Mouse (Mus musculus): ENCODE results near the gene Ugt2b34.
"Not testable (repeated sequence)": the region's sequence is repeated elsewhere in the genome, so short reads cannot be mapped to it uniquely, and the experiment has no call there.

The Ugt2b34 gene

GRCm38 (mm10) chr5:86906758-86907157, at the start of gene Ugt2b34:
Gene Ugt2b34, minus strand, starts transcription at chr5:86906937.
- no peak for DNase-seq (ENCODE audit: low spot score in 2 of 2)

GRCm38 (mm10) chr5:86942111-86942510, 35.4 kb upstream of the Ugt2b34 start:
- DNase-seq (ENCODE audit: low spot score in 2 of 2), result no peak

- DNase-seq (ENCODE audit: low spot score in 2 of 2), result no peak
Measured at GRCm38 (mm10) chr5:86926426-86926825, 19.7 kb upstream of the Ugt2b34 start, which contains the start of gene Ugt2b1. Gene Ugt2b1, minus strand, starts transcription at chr5:86926530.

GRCm38 (mm10) chr5:86920661-86921233, 14.0 kb upstream of the Ugt2b34 start:
- DNase-seq (ENCODE audit: low spot score in 2 of 2), result no peak

DNA sequence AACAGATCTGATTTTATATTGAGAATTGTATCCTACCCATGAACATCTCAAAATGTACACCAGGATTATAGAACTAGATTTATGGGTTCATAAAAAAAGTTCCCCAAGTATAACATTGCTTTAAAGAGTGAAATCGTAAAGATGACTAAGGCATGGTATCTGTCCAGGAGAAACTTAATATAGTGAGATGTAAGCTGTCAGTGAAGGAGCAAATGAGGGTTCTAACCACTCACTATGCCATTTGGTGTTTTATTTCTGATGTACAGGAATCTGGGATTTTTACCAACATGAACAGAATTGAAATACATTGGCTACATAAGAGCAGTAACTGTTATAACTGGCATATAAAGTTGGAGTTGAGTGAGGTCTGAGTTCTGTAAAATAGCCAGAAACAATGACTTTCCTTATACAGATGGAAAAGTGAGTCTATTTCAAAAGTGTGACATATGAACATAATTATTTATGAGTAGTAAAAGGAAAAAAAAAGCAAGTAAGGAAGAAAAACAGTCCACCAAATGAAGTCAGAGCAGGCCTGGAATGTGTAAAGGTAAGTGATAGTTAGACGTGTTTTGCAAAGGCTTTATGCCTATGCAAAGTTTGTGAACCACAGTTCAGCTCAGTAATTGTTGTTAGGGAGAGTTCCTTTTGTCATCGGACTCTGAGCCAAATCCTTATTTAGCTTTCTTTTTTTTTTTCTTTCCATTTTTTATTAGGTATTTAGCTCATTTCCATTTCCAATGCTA, 4.8 kb upstream of the Ugt2b34 start:
- DNase-seq (ENCODE audit: low spot score in 2 of 2), result no peak

GRCm38 (mm10) chr5:86910770-86911169, 4.0 kb upstream of the Ugt2b34 start:
- DNase-seq (ENCODE audit: low spot score in 2 of 2), result no peak

GRCm38 (mm10) chr5:86889933-86890332, 16.8 kb downstream of the Ugt2b34 start:
- DNase-seq (ENCODE audit: low spot score in 2 of 2), result no peak

DNA sequence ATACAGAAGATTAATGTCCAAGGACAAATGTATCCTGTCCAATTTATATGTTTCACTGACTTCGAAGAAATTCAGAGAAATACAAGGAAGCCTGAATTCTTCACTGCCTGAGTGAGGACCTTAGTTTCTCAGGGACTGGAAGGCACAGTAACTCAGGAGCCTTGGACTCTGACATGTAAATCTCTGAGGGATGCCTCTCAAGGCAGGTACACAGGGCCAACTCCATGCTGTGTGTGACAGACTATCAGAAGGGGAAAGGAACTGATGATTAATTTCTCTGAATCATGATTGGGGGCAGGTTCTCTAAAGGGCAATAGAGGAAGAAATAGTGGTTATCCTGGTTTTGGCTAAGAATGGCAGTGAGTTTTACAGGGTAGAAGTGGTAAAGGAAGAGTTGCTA, 18.3 kb downstream of the Ugt2b34 start:
- DNase-seq (ENCODE audit: low spot score in 2 of 2), result no peak

DNA sequence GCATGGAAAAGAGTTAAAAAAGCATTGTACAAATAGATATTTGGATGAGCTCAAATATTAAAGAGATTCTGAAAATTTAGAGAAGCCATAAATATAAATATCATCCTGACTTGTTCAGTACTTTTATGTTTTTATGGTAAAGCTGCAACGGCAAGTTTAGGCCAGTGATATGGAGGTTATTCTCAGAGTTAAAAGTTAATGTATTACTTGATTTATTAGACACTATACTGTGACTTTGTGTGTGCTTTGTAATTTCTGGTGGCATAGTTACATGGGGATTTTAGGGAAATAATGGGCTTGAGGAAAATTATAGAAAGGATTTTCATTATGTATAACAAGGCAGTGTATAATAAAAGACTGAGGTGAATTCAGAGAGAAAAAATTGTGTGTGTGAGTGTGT, 19.7 kb downstream of the Ugt2b34 start:
- no peak for DNase-seq (ENCODE audit: low spot score in 2 of 2)

DNA sequence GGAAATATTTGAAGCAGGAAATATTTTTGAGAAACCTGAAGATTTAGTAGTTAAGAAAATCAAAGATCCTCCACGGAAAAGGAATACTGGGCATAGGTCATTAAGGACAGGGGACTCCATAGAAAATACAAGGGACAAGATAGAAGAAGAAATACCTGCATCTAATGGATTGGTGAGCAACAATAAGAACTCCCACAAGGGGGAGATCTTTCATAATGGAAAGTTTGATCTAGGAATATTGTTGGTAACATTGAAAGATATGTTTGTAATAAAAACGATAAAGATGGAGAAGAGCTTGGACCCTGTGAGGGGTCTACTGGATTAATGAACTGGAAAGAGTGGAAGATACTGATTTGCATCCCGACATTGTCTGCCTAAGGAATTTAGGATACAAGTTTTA, 20.1 kb downstream of the Ugt2b34 start:
- no peak for DNase-seq (ENCODE audit: low spot score in 2 of 2)

DNA sequence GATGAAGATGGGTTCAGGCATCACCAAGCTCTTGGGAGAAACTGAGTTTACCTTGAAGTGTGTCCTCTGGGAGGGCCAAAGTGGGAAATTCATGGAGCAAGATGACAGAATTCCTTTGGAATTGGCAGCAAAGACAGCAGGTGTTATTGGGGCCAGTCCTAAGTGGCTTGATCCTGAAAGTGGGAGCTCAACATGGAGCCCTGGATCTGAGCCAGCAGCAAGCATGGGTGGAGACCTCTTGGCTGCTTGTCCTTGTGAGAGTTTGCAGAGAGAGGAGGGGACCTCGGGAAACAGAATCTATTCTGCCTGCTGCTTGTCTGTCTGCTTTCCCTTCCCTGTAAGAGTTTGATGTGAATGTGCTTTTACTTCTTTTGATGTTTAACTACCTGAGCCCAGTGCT, 34.9 kb downstream of the Ugt2b34 start:
- DNase-seq (ENCODE audit: low spot score in 2 of 2), result no peak

- DNase-seq (ENCODE audit: low spot score in 2 of 2), result no peak
Measured at GRCm38 (mm10) chr5:86858336-86858735, 48.4 kb downstream of the Ugt2b34 start.

DNA sequence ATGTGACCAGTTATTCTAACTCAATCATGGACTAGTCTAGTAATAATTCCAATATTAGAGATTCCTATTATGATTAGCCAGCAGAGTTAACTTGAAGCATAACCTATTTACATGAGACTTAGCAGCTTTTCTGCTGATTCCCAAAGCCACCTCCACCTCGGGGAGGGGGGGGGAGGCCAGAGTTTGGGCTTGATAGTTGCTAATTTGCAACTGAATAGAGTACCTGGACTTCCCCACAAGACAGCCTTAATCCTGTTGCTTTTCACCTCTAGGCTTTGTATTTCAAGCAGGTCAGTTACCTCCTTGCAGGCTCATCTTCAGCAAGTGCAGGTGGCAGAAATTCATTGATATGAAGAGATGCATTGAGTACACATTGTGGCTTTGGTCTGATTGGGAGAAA, 49.1 kb downstream of the Ugt2b34 start:
- no peak for DNase-seq (ENCODE audit: low spot score in 2 of 2)

DNA sequence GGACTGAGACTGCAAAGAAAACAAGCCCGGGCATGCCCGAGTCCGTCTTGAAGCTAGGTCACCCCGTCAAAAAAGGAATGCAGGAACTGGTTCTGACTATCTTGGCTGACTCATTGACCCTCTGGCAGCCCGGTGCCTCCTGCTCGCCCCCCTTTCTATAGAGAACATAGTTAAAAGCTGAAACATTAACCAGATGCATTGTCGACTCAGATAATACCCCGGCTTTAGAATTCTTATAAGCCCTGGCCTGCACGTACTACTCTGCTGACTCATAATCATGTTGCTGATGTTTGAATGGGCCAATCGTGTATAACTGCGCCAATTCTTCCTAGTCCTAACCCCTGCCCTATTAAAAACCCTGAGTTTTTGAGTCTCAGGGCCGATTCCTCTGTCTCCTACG, 50.2 kb downstream of the Ugt2b34 start:
- not testable (repeated sequence) for DNase-seq (ENCODE audit: low spot score in 2 of 2)

- no peak for DNase-seq (ENCODE audit: low spot score in 2 of 2)
Measured at GRCm38 (mm10) chr5:86851658-86852057, 55.1 kb downstream of the Ugt2b34 start.

DNA sequence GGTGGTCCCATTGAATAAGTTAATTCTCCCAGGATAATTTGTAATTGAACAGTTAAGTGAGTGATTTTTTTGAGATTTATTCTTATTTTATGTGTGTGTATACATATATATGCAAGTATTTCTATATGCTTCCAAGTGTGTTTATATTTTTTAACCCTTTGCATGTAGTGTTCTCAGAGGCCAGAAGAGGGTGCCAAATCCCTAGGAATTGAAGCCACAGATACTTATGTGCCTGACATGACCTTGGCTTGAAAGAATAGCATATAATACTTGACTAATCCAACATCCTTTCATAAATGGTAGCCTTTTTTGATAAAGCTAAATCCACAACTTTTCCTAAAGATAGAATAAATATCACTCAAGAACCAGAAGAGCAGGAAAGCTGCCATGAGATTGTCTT, 56.6 kb downstream of the Ugt2b34 start:
- no peak for DNase-seq (ENCODE audit: low spot score in 2 of 2)

DNA sequence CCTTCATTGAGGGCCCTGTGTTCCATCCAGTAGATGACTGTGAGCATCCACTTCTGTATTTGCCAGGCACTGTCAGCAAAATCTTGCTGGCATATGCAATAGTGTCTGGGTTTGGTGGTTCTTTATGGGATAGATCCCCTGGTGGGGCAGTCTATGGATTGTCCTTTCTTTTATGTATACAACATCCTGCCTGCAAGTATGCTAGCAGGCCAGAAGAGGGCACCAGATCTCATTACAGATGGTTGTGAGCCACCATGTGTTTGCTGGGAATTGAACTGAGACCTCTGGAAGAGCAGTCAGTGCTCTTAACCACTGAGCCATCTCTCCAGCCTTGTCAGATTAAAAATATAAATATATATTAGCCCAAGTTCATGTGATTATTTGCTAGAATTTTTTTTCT, 65.5 kb downstream of the Ugt2b34 start:
- DNase-seq (ENCODE audit: low spot score in 2 of 2), result not testable (repeated sequence)

GRCm38 (mm10) chr5:86840207-86840606, 66.5 kb downstream of the Ugt2b34 start:
- no peak for DNase-seq (ENCODE audit: low spot score in 2 of 2)
